Mouse (Mus musculus) MEL-GATA-1-ER (cell line): ENCODE measurements at regions not wholly inside any gene's neighbourhood (a gene's known extent, or its start where the extent isn't known, plus 50 kb on each side); places are given as distances from the start of the nearest gene placed in this dataset.

Source experiments
- DNase-seq: peaks from one replicate; pipeline ENCODE4 v3.0.0-alpha.2; 2012; ENCODE audit warnings: low read depth; ENCODE audit errors: extremely low read depth

GRCm38 (mm10) chr6:117567691-117568090, 273.3 kb upstream of the Zfp637 start:
- DNase-seq: no peak

GRCm38 (mm10) chr6:117569576-117570326, 271.2 kb upstream of the Zfp637 start:
- DNase-seq: no peak

GRCm38 (mm10) chr6:117570346-117570745, 270.6 kb upstream of the Zfp637 start:
- DNase-seq: no peak

- DNase-seq: no peak
Observed at GRCm38 (mm10) chr6:117570791-117571190, 270.2 kb upstream of the Zfp637 start.

- DNase-seq: no peak
Observed at GRCm38 (mm10) chr6:117572006-117572405, 269.0 kb upstream of the Zfp637 start.

GRCm38 (mm10) chr6:117573371-117573770, 267.6 kb upstream of the Zfp637 start:
- no peak for DNase-seq

GRCm38 (mm10) chr6:117574146-117574545, 266.8 kb upstream of the Zfp637 start:
- DNase-seq: no peak

- no peak for DNase-seq
Observed at GRCm38 (mm10) chr6:117575057-117575456, 265.9 kb upstream of the Zfp637 start.

GRCm38 (mm10) chr6:117576021-117576420, 265.0 kb upstream of the Zfp637 start:
- DNase-seq: no peak

GRCm38 (mm10) chr6:117577539-117578521, 263.1 kb upstream of the Zfp637 start:
- DNase-seq: no peak

GRCm38 (mm10) chr6:117580951-117581350, 260.0 kb upstream of the Zfp637 start:
- DNase-seq: no peak

- DNase-seq: no peak
Observed at GRCm38 (mm10) chr6:117583121-117583520, 257.9 kb upstream of the Zfp637 start.

- DNase-seq: no peak
Observed at GRCm38 (mm10) chr6:117584563-117584962, 256.4 kb upstream of the Zfp637 start.

- DNase-seq: no peak
Observed at GRCm38 (mm10) chr6:117596166-117596840, 244.7 kb upstream of the Zfp637 start.

- no peak for DNase-seq
Observed at GRCm38 (mm10) chr6:117604834-117605233, 236.1 kb upstream of the Zfp637 start.

GRCm38 (mm10) chr6:117605685-117606084, 235.3 kb upstream of the Zfp637 start:
- DNase-seq: no peak

GRCm38 (mm10) chr6:117606211-117606610, 234.8 kb upstream of the Zfp637 start:
- DNase-seq: no peak

GRCm38 (mm10) chr6:117607023-117607422, 234.0 kb upstream of the Zfp637 start:
- DNase-seq: no peak

- no peak for DNase-seq
Observed at GRCm38 (mm10) chr6:117609476-117610404, 231.2 kb upstream of the Zfp637 start.

- DNase-seq: no peak
Observed at GRCm38 (mm10) chr6:117611281-117611680, 229.7 kb upstream of the Zfp637 start.

- DNase-seq: no peak
Observed at GRCm38 (mm10) chr6:117611965-117612364, 229.0 kb upstream of the Zfp637 start.
